Mouse (Mus musculus) embryo, embryonic 11 days (tissue): Measurements from ENCODE around the gene Clptm1.

Source experiments
- DNase-seq: peaks from one replicate; pipeline ENCODE4 v3.0.0-alpha.2; 2015

Clptm1 gene

DNA sequence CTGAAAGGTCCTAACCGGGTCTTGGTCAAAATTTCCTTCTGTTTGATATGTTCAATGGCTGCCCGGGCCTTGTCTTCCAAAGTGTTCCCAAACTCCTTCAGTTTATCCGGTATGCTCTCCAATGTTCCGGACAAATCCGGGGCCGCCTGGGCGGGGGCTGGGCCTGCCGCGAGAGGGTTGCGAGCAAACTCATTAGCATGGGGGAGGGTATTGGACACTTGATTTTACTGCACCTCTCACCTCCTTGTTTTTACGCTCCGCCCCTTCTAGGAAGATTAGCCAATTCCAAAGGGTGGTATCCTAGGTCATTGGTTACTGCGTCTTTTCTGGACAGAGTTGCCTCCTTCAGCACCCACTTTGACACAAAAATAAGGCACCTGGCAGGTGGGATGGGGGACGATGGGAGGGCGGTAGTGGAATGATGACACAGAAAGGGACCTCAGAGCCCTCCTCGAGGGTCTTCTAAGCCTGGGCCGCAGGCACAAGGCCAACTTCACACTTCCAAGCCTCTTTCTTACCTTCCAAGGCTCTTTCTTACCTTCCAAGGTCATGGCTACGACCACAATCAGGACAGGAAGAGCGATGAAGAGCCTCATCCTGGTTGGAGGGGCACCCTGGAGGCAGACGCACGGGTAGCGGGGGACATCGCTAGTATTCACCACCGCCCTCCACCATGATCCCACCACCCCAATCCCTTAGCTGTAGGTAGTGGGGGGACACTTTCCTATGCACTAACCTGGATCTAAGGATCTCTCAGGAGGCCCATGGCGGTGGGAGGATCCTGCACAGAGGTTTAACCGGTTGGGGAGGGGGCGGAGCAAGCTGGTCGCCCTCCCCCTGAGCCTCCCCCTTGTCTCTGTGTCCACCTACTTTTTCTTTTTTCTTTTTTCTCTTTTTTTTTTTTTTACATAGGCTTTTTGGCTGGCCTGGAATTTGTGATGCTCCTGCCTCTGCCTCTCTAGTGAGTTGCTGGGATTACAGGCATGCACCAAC lies 27.3 kb upstream of the Clptm1 start, which contains the start of gene Apoc1:
Gene Apoc1, minus strand, starts transcription at position 788 of the 993 bp plus-strand sequence.
- DNase-seq, result no peak

- DNase-seq, result no peak
Measured at GRCm38 (mm10) chr7:19691434-19691833, 26.6 kb upstream of the Clptm1 start.

DNA sequence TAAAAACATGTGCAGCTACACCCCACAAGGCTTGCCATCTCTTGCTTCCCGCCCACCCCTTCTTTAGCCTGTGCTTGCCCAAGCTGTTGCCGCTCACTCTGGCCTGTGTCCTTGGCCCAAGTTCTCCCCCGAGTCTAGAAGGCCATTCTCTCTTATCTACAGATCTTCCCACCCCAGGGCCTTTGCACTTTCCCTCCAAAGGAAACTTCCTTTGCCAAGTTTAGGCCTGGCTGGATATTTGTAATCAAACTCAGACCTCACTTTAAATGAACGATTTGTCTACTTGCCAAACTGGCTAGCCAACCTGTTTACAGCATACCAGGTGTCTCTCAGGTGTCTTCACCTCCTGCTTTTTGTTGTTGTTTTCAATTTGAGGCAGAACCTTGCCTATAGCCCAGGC lies 26.0 kb upstream of the Clptm1 start:
- no peak for DNase-seq

- no peak for DNase-seq
Measured at GRCm38 (mm10) chr7:19688611-19689010, 23.8 kb upstream of the Clptm1 start.

DNA sequence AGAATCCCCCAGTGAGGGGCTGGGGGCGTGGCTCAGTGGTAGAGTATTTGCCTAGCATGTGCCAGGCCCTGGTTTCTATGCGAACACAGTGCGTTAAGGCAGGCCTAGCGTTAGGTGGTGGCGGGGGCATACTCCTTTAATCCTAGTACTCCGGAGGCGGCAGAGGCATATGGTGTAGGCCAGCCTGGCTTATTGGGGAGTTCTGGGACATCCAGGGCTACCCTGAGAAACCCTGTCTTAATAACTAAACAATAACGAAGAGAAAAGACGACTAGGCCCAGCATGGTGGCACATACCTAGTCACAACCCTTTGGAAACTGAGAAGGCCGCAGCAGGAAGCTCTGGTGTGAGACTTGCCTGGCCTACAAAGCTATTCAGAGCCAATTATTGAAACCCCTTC lies 23.3 kb upstream of the Clptm1 start:
- no peak for DNase-seq

DNA sequence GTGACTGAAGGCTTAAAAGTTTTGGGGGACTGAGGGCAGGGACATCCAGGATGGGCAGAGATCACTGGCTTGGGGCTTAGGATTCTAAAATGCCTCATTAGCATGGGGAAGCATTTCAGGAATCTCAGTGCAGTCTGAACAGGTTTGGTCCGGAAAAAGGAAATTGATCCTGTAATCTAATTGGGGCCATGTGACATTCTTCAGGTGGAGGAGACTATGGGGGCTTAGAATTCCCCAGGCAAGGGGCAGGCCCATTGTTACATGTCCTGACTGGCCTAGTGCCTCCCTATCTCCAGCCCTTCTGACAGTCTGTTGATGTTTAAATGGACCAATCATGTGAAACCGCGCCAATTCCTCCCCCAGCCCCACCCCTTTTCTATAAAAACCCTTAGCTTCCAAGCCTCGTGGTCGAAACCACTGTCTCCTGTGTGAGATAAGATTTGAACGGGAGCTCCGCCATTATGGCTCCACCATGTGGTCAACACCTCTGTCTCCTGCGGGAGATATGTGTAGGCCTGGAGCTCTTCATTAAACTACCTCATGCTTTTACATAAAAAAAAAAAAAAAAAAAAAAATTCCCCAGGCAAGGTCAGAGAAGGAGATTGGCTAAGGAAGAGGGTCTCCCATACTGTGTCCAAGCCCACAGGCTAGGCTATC lies 22.2 kb upstream of the Clptm1 start:
- DNase-seq, result peak; percentile 35

DNA sequence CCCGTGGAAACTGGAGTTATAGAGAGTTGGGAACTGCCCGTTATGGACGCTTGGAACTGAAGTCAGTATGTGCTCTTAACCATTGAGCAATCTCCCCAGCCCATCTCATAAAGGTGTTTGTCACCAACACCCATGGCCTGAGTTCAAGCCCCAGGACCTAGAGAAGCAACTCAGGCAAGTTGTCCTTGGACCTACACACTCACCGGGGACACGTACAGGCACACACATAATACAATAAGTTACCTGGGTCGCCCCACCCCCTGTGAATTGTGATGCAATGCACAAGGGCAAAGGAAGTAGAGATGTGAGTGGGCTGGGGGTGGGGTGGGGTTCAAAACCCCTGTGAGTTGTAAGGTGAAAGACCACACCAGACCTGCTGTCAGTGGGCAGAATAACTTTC lies 21.7 kb upstream of the Clptm1 start:
- DNase-seq, result no peak

GRCm38 (mm10) chr7:19685374-19685773 lies 20.5 kb upstream of the Clptm1 start:
- no peak for DNase-seq

GRCm38 (mm10) chr7:19683771-19684201 lies 19.0 kb upstream of the Clptm1 start:
- no peak for DNase-seq

DNA sequence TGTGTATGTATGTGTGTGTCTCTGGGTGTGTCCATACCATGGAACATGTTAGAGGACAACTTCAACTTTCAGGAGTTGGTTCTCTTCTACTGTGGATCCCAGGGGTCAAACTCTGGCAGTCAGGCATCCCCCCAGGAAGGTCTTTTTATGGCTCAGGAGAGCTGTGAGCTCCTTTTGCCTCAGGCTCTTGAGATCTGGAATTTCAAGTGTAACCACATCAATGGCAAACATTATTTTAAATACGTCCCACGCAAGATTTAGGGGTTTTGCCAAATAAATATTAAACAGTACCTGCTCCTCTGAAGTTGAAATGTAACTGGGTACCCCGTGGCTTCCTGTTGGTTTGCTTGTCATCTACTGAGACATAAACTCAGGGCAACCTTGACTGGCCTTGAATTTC lies 18.1 kb upstream of the Clptm1 start:
- no peak for DNase-seq

DNA sequence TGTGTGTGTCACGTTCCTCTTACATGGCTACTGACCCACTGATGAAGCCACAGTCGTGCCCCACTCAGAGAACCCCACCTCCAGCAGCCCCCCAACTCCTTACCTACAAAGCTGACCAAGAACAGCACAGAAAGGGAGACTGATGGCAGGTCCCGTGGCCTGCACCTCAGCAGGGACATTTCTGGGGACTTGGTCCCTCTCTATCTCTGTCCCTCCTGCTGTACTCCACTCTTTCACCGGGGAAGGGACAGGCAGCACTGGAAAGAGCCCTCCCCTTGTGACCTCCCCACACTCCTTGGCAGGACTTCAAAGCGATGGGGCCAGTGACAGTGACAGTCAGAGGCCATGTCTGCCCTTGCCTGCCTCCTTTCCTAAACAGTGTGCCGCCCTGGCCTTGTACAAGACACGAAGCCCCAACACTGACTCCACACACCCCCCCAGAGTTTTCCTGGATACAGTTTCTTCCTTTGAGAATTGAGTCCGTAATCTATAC lies 16.4 kb upstream of the Clptm1 start, which contains the start of the genes Gm44805 and Apoc4:
Gene Gm44805, minus strand, starts transcription at position 222 of the 493 bp plus-strand sequence.
Gene Apoc4, minus strand, starts transcription at position 278 of the 493 bp plus-strand sequence.
- no peak for DNase-seq

- DNase-seq, result no peak
Measured at GRCm38 (mm10) chr7:19680702-19681101, 15.9 kb upstream of the Clptm1 start.

- DNase-seq, result no peak
Measured at GRCm38 (mm10) chr7:19678901-19679300, 14.1 kb upstream of the Clptm1 start.

DNA sequence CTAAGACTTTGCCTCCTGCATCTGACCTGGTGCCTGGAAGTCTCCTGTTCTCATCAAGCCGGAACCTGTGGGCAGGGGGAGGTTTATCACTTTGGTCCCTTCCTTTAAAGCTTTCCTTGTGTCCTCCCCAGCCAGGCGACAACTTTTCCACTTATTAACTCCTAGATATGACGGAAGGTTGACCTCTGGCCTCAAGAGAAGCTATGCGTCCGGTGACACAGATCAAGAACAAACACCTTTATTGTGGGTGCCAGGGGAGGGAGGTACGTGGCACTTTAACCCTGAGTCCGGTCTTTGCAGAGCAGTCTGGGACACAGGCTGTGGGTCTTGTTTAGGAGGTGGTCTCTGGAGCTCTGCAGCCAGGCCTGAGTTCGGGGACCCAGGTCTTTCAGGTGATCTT lies 13.0 kb upstream of the Clptm1 start, which contains the start of gene Apoc2:
Gene Apoc2, minus strand, starts transcription at position 70 of the 400 bp plus-strand sequence.
- no peak for DNase-seq

GRCm38 (mm10) chr7:19676662-19677061 lies 11.8 kb upstream of the Clptm1 start:
- DNase-seq, result no peak

GRCm38 (mm10) chr7:19675824-19676223 lies 11.0 kb upstream of the Clptm1 start:
- DNase-seq, result no peak

GRCm38 (mm10) chr7:19673083-19673699 lies 8.4 kb upstream of the Clptm1 start:
- DNase-seq, result no peak

GRCm38 (mm10) chr7:19671511-19671910 lies 6.7 kb upstream of the Clptm1 start:
- no peak for DNase-seq

GRCm38 (mm10) chr7:19668947-19669721 lies 4.3 kb upstream of the Clptm1 start:
- DNase-seq, result peak; percentile 94

DNA sequence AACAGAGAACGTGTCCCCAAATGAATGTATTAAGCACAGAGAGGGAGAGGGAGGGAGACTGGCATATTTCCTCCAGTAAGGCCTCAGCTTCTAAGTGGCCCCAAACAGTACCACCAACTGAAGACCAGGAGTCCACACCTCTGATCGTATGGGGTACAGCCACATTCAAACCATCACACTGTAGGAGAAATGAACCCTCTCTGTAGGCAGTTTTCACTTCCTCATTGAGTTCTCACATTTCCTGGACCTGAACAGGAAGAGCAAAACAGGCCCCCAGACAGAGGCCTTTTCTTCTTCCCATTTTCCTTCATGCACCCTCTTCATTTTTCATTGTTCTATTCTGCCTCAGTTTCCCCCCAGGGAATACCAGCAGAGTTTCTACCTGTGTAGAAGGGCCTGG lies 2.6 kb upstream of the Clptm1 start:
- no peak for DNase-seq

GRCm38 (mm10) chr7:19666750-19667149 lies 1.9 kb upstream of the Clptm1 start:
- no peak for DNase-seq

- no peak for DNase-seq
Measured at GRCm38 (mm10) chr7:19664455-19664954, 328 bp downstream of the Clptm1 start.
